Mouse (Mus musculus) gonadal fat pad, adult 2 months (tissue): ENCODE measurements at regions not wholly inside any gene's neighbourhood (a gene's known extent, or its start where the extent isn't known, plus 50 kb on each side); places are given as distances from the start of the nearest gene placed in this dataset.

Experiments
- DNase-seq: peaks from one replicate; pipeline ENCODE4 v3.0.0-alpha.2; 2012; ENCODE audit warnings: low read depth

GRCm38 (mm10) chr9:101670111-101670510, 191.5 kb upstream of the 9630041A04Rik start:
- no peak for DNase-seq

GRCm38 (mm10) chr9:101649816-101650215, 211.8 kb upstream of the 9630041A04Rik start:
- DNase-seq, result no peak

GRCm38 (mm10) chr9:101641524-101641923, 220.1 kb upstream of the 9630041A04Rik start:
- no peak for DNase-seq

- no peak for DNase-seq
These were observed 221.0 kb upstream of the 9630041A04Rik start for GRCm38 (mm10) chr9:101640598-101640997.

- no peak for DNase-seq
These were observed 245.4 kb upstream of the 9630041A04Rik start for GRCm38 (mm10) chr9:101616261-101616660.

GRCm38 (mm10) chr9:101615176-101615575, 246.5 kb upstream of the 9630041A04Rik start:
- DNase-seq, result no peak

- no peak for DNase-seq
These were observed 247.7 kb upstream of the 9630041A04Rik start for GRCm38 (mm10) chr9:101613933-101614332.

GRCm38 (mm10) chr9:101613471-101613870, 248.2 kb upstream of the 9630041A04Rik start:
- no peak for DNase-seq

- DNase-seq, result no peak
These were observed 248.7 kb upstream of the 9630041A04Rik start for GRCm38 (mm10) chr9:101612971-101613370.

- DNase-seq, result no peak
These were observed 249.1 kb upstream of the 9630041A04Rik start for GRCm38 (mm10) chr9:101612571-101612970.

GRCm38 (mm10) chr9:101611481-101611880, 250.2 kb upstream of the 9630041A04Rik start:
- no peak for DNase-seq

GRCm38 (mm10) chr9:101610806-101611443, 250.7 kb upstream of the 9630041A04Rik start:
- no peak for DNase-seq

GRCm38 (mm10) chr9:101610338-101610737, 251.3 kb upstream of the 9630041A04Rik start:
- no peak for DNase-seq

GRCm38 (mm10) chr9:101602799-101603198, 258.8 kb upstream of the 9630041A04Rik start:
- no peak for DNase-seq

- DNase-seq, result no peak
These were observed 264.7 kb upstream of the 9630041A04Rik start for GRCm38 (mm10) chr9:101596898-101597297.

- DNase-seq, result no peak
These were observed 266.5 kb upstream of the 9630041A04Rik start for GRCm38 (mm10) chr9:101595101-101595650.

- no peak for DNase-seq
These were observed 269.0 kb upstream of the 9630041A04Rik start for GRCm38 (mm10) chr9:101592621-101593020.

- no peak for DNase-seq
These were observed 270.0 kb upstream of the 9630041A04Rik start for GRCm38 (mm10) chr9:101591681-101592080.

- DNase-seq, result no peak
These were observed 271.3 kb upstream of the 9630041A04Rik start for GRCm38 (mm10) chr9:101590310-101590709.

- no peak for DNase-seq
These were observed 280.6 kb upstream of the 9630041A04Rik start for GRCm38 (mm10) chr9:101581064-101581463.

GRCm38 (mm10) chr9:101570714-101571113, 290.9 kb upstream of the 9630041A04Rik start:
- no peak for DNase-seq

GRCm38 (mm10) chr9:101563196-101563595, 298.4 kb upstream of the 9630041A04Rik start:
- DNase-seq, result no peak

GRCm38 (mm10) chr9:101559366-101559765, 302.3 kb upstream of the 9630041A04Rik start:
- no peak for DNase-seq
